Comparison of ENCODE assay signal across 23 mouse cellular contexts in the genomic region with DNA sequence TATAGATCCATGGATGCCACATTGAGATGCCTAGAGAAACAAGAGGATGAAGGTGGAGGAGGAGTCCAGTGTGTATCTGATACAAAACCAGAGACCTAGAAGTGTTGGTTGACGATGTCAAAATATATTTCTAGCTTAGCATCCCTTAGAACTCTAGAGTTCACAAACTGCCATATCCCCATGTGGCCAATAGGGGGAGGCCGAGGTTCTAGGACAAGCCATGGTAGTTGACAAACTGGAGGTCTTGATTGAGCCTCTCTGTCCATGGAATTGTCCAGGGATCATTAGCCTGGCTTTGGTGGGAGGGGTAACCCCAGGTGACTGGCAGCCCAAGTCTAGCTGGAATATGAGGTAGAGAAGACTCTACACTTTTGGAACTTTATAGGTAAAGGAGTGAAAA. TPM values are rescaled to one million over a fixed set of nuclear protein-coding genes. Genes with fewer than 3 reads are reported as not detected.
DNase-seq lines count a peak whose midpoint lies in the region; ATAC-seq and TF ChIP-seq lines count a peak whose summit lies in the region.
"Had no signal": no experiment of that assay in that cellular context is flagged by ENCODE, and none has a peak within 500 bp of the region (broad histone marks: within the 10 kb centered on the region; RNA-seq: fewer than 3 reads in every experiment).

No protein-coding gene starts in this region.

- no peak overlapping the region for H3K4me2 ChIP-seq in lung, postnatal 0 days (replicated peaks; ENCODE audit: low read depth, low read length)
- H3K4me2 ChIP-seq in hindbrain, embryonic 13.5 days, result no peak overlapping the region
- H3K4me2 ChIP-seq: heart, embryonic 13.5 days; hindbrain, embryonic 12.5 days; kidney, embryonic 15.5 days; midbrain, embryonic 11.5 days had no signal

- no peak overlapping the region for H3K27ac ChIP-seq in heart, adult 2 months
- H3K27ac ChIP-seq in heart, embryonic 10.5 days, result no peak overlapping the region
- no peak overlapping the region for H3K27ac ChIP-seq in lung, postnatal 0 days (ENCODE audit: low read length)
- H3K27ac ChIP-seq in cortical plate, adult 2 months (ENCODE audit: insufficient read depth, low read length), result no peak overlapping the region
- H3K27ac ChIP-seq in hindbrain, embryonic 13.5 days, result no peak overlapping the region
- H3K27ac ChIP-seq: heart, embryonic 13.5 days; hindbrain, embryonic 12.5 days; kidney, embryonic 15.5 days had no signal

- H3K9ac ChIP-seq in heart, adult 2 months (ENCODE audit: low read depth, low read length), result no peak overlapping the region
- no peak overlapping the region for H3K9ac ChIP-seq in lung, postnatal 0 days (replicated peaks; ENCODE audit: low read depth)
- no peak overlapping the region for H3K9ac ChIP-seq in hindbrain, embryonic 13.5 days
- H3K9ac ChIP-seq: heart, embryonic 13.5 days; hindbrain, embryonic 12.5 days; kidney, embryonic 15.5 days had no signal

- H3K36me3 ChIP-seq in heart, adult 2 months (ENCODE audit: control insufficient read depth, insufficient read depth, low read length), result no peaks in the 10 kb centered on the region
- H3K36me3 ChIP-seq in heart, embryonic 10.5 days, result no peaks in the 10 kb centered on the region
- no peaks in the 10 kb centered on the region for H3K36me3 ChIP-seq in lung, postnatal 0 days (ENCODE audit: insufficient read depth, low read length)
- H3K36me3 ChIP-seq in E14TG2a.4 (ENCODE audit: insufficient read depth, low read length), result no peaks in the 10 kb centered on the region
- no peaks in the 10 kb centered on the region for H3K36me3 ChIP-seq in hindbrain, embryonic 13.5 days
- H3K36me3 ChIP-seq: heart, embryonic 13.5 days; hindbrain, embryonic 12.5 days; kidney, embryonic 15.5 days had no signal

- H3K4me1 ChIP-seq in heart, adult 2 months (ENCODE audit: control insufficient read depth, insufficient read depth, low read length), result no peaks in the 10 kb centered on the region
- no peaks in the 10 kb centered on the region for H3K4me1 ChIP-seq in heart, embryonic 10.5 days
- H3K4me1 ChIP-seq in lung, postnatal 0 days (ENCODE audit: insufficient read depth, low read depth, low read length), result no peaks in the 10 kb centered on the region
- no peaks in the 10 kb centered on the region for H3K4me1 ChIP-seq in E14TG2a.4 (replicated peaks; ENCODE audit: low read depth, low read length)
- no peaks in the 10 kb centered on the region for H3K4me1 ChIP-seq in cortical plate, adult 2 months (ENCODE audit: control insufficient read depth, insufficient read depth, low read length)
- no peaks in the 10 kb centered on the region for H3K4me1 ChIP-seq in hindbrain, embryonic 13.5 days (replicated peaks)
- H3K4me1 ChIP-seq: heart, embryonic 13.5 days; hindbrain, embryonic 12.5 days; kidney, embryonic 15.5 days had no signal

- no peak for TF ChIP-seq POLR2A in heart, adult 2 months (IDR thresholded peaks at IDR 0.05; ENCODE audit: insufficient read depth, low read depth, low read length)
- no peak for TF ChIP-seq POLR2A in cortical plate, adult 2 months (IDR thresholded peaks at IDR 0.05; ENCODE audit: extremely low read depth, insufficient read depth, low read length)

- no peaks in the 10 kb centered on the region for H3K9me3 ChIP-seq in heart, embryonic 10.5 days
- H3K9me3 ChIP-seq in lung, postnatal 0 days (ENCODE audit: low read length), result no peaks in the 10 kb centered on the region
- H3K9me3 ChIP-seq in E14TG2a.4 (ENCODE audit: low read length), result no peaks in the 10 kb centered on the region
- H3K9me3 ChIP-seq in hindbrain, embryonic 13.5 days, result no peaks in the 10 kb centered on the region
- H3K9me3 ChIP-seq: heart, embryonic 13.5 days; hindbrain, embryonic 12.5 days; kidney, embryonic 15.5 days had no signal

- TF ChIP-seq CTCF in heart, adult 2 months (IDR thresholded peaks at IDR 0.05), result peak; percentile 39
- TF ChIP-seq CTCF in lung, postnatal 0 days (IDR thresholded peaks at IDR 0.05), result peak; percentile 40
- TF ChIP-seq CTCF in E14TG2a.4 (conservative IDR thresholded peaks at IDR 0.05; ENCODE audit: low read length), result peak; percentile 73
- 0 out of 2 replicates have a peak, but pooled peaks have one; percentile 6 for TF ChIP-seq CTCF in cortical plate, adult 2 months (IDR thresholded peaks at IDR 0.05; ENCODE audit: extremely low read depth, insufficient read depth, low read length)

- DNase-seq in heart, adult 2 months, result no peak
- no peak for DNase-seq in heart, embryonic 10.5 days (ENCODE audit: low spot score)
- no peak for DNase-seq in lung, postnatal 0 days (ENCODE audit: low spot score)
- no peak for DNase-seq in lung, postnatal 25 days (ENCODE audit: low spot score)
- DNase-seq: cerebellum, adult 11 months; embryo, embryonic 11 days; gastrocnemius, postnatal 14 days; lung, postnatal 36 days; right cerebral cortex, postnatal 25 days had no signal

- H3K79me2 ChIP-seq in heart, adult 2 months (replicated peaks; ENCODE audit: control insufficient read depth, insufficient read depth, low read length), result no peaks in the 10 kb centered on the region

- ATAC-seq in lung, postnatal 0 days, result no peak
- ATAC-seq in frontal cortex, adult (ENCODE audit: low TSS enrichment), result no peak
- no peak for ATAC-seq in hindbrain, embryonic 13.5 days (ENCODE audit: low FRiP score)
- ATAC-seq: forebrain, embryonic 14.5 days had no signal

- 0 out of 2 replicates have a peak, but pooled peaks cover 2% of the 10 kb centered on the region for H3K27me3 ChIP-seq in heart, adult 2 months (ENCODE audit: control insufficient read depth, insufficient read depth, low read length)
- no peaks in the 10 kb centered on the region for H3K27me3 ChIP-seq in heart, embryonic 10.5 days (ENCODE audit: insufficient read depth, poor library complexity, severe bottlenecking)
- H3K27me3 ChIP-seq in lung, postnatal 0 days (replicated peaks; ENCODE audit: insufficient read depth, low read length), result no peaks in the 10 kb centered on the region
- no peaks in the 10 kb centered on the region for H3K27me3 ChIP-seq in E14TG2a.4 (ENCODE audit: insufficient read depth, low read length)
- no peaks in the 10 kb centered on the region for H3K27me3 ChIP-seq in hindbrain, embryonic 13.5 days
- H3K27me3 ChIP-seq: heart, embryonic 13.5 days; hindbrain, embryonic 12.5 days; kidney, embryonic 15.5 days had no signal

- WGBS in heart, adult 2 months, result 52% methylated on average over 2 of the region's 2 CpGs
- 62% methylated on average over 2 of the region's 2 CpGs for WGBS in heart, embryonic 10.5 days
- WGBS in lung, postnatal 0 days, result 65% methylated on average over 2 of the region's 2 CpGs
- 66% methylated on average over 2 of the region's 2 CpGs for WGBS in hindbrain, embryonic 13.5 days

- intact Hi-C loops in heart, adult 2 months (cut with DNase I), result no loop called here

- H3K4me3 ChIP-seq in heart, adult 2 months, result no peak overlapping the region
- no peak overlapping the region for H3K4me3 ChIP-seq in heart, embryonic 10.5 days
- no peak overlapping the region for H3K4me3 ChIP-seq in lung, postnatal 0 days (ENCODE audit: low read depth, low read length)
- no peak overlapping the region for H3K4me3 ChIP-seq in E14TG2a.4 (replicated peaks; ENCODE audit: low read length)
- no peak overlapping the region for H3K4me3 ChIP-seq in cortical plate, adult 2 months (ENCODE audit: insufficient read depth, low read length)
- H3K4me3 ChIP-seq in hindbrain, embryonic 13.5 days, result no peak overlapping the region
- H3K4me3 ChIP-seq: heart, embryonic 13.5 days; hindbrain, embryonic 12.5 days; kidney, embryonic 15.5 days; myocyte had no signal

- no peak for TF ChIP-seq EP300 in heart, adult 2 months (IDR thresholded peaks at IDR 0.05; ENCODE audit: insufficient read depth, low read depth, low read length)
- no peak for TF ChIP-seq EP300 in lung, postnatal 0 days (IDR thresholded peaks at IDR 0.05)

RNA-seq across cellular contexts. Expression of a gene that starts 4.0 kb away (rescaled TPM):
- total RNA-seq in heart, adult 2 months (2021), result not detected
- polyA plus RNA-seq in heart, adult 2 months (2012; rRNA removed), result not detected in 2 replicates
- 0.57 TPM in 1 of 2 replicates, not detected in the other for polyA plus RNA-seq in heart, embryonic 10.5 days (2016; fragmentation: Nextera tagmentation; extraction: Ambion mirVana)
- polyA plus RNA-seq in lung, postnatal 0 days (2015; fragmentation: Nextera tagmentation; extraction: Ambion mirVana), result not detected in 2 replicates
- polyA plus RNA-seq in cortical plate, adult 2 months (2012; rRNA removed), result not detected in 2 replicates
- polyA plus RNA-seq in hindbrain, embryonic 13.5 days (2015; fragmentation: Nextera tagmentation; extraction: Ambion mirVana), result not detected in 2 replicates
- total RNA-seq: adrenal gland, postnatal 4 days; gastrocnemius, postnatal 14 days; layer of hippocampus, adult 8-10 months; left cerebral cortex, postnatal 14 days; liver, adult 2 months had no signal
- polyA plus RNA-seq: forebrain, embryonic 14.5 days; heart, embryonic 13.5 days; hindbrain, embryonic 12.5 days; kidney, embryonic 15.5 days; liver, adult 2 months; midbrain, embryonic 11.5 days; myocyte had no signal

RNA-seq across cellular contexts. Expression of a gene that starts 19.1 kb away (rescaled TPM):
- total RNA-seq in heart, adult 2 months (2021), result not detected
- not detected in 2 replicates for polyA plus RNA-seq in heart, adult 2 months (2012; rRNA removed)
- polyA plus RNA-seq in heart, embryonic 10.5 days (2016; fragmentation: Nextera tagmentation; extraction: Ambion mirVana), result not detected in 2 replicates
- not detected in 2 replicates for polyA plus RNA-seq in lung, postnatal 0 days (2015; fragmentation: Nextera tagmentation; extraction: Ambion mirVana)
- polyA plus RNA-seq in cortical plate, adult 2 months (2012; rRNA removed), result not detected in 2 replicates
- not detected in 2 replicates for polyA plus RNA-seq in hindbrain, embryonic 13.5 days (2015; fragmentation: Nextera tagmentation; extraction: Ambion mirVana)
- total RNA-seq: adrenal gland, postnatal 4 days; gastrocnemius, postnatal 14 days; layer of hippocampus, adult 8-10 months; left cerebral cortex, postnatal 14 days; liver, adult 2 months had no signal
- polyA plus RNA-seq: forebrain, embryonic 14.5 days; heart, embryonic 13.5 days; hindbrain, embryonic 12.5 days; kidney, embryonic 15.5 days; liver, adult 2 months; midbrain, embryonic 11.5 days had no signal

RNA-seq across cellular contexts. Expression of a gene that starts 22.9 kb away (rescaled TPM):
- total RNA-seq in heart, adult 2 months (2021), result not detected
- not detected in 2 replicates for polyA plus RNA-seq in heart, adult 2 months (2012; rRNA removed)
- polyA plus RNA-seq in heart, embryonic 10.5 days (2016; fragmentation: Nextera tagmentation; extraction: Ambion mirVana), result 0.48 TPM in 1 of 2 replicates, not detected in the other
- polyA plus RNA-seq in lung, postnatal 0 days (2015; fragmentation: Nextera tagmentation; extraction: Ambion mirVana), result not detected in 2 replicates
- not detected in 2 replicates for polyA plus RNA-seq in cortical plate, adult 2 months (2012; rRNA removed)
- polyA plus RNA-seq in hindbrain, embryonic 13.5 days (2015; fragmentation: Nextera tagmentation; extraction: Ambion mirVana), result not detected in 2 replicates
- total RNA-seq: adrenal gland, postnatal 4 days; gastrocnemius, postnatal 14 days; layer of hippocampus, adult 8-10 months; left cerebral cortex, postnatal 14 days; liver, adult 2 months had no signal
- polyA plus RNA-seq: forebrain, embryonic 14.5 days; heart, embryonic 13.5 days; hindbrain, embryonic 12.5 days; kidney, embryonic 15.5 days; liver, adult 2 months; midbrain, embryonic 11.5 days had no signal

RNA-seq across cellular contexts. Expression of a gene that starts 34.9 kb away (rescaled TPM):
- not detected for total RNA-seq in heart, adult 2 months (2021)
- polyA plus RNA-seq in heart, adult 2 months (2012; rRNA removed), result not detected in 2 replicates
- polyA plus RNA-seq in heart, embryonic 10.5 days (2016; fragmentation: Nextera tagmentation; extraction: Ambion mirVana), result not detected in 2 replicates
- not detected in 2 replicates for polyA plus RNA-seq in lung, postnatal 0 days (2015; fragmentation: Nextera tagmentation; extraction: Ambion mirVana)
- polyA plus RNA-seq in cortical plate, adult 2 months (2012; rRNA removed), result not detected in 2 replicates
- polyA plus RNA-seq in hindbrain, embryonic 13.5 days (2015; fragmentation: Nextera tagmentation; extraction: Ambion mirVana), result not detected in 2 replicates
- total RNA-seq: adrenal gland, postnatal 4 days; gastrocnemius, postnatal 14 days; layer of hippocampus, adult 8-10 months; left cerebral cortex, postnatal 14 days; liver, adult 2 months had no signal
- polyA plus RNA-seq: forebrain, embryonic 14.5 days; heart, embryonic 13.5 days; hindbrain, embryonic 12.5 days; kidney, embryonic 15.5 days; liver, adult 2 months; midbrain, embryonic 11.5 days had no signal

RNA-seq across cellular contexts. Expression of a gene that starts 53.0 kb away (rescaled TPM):
- total RNA-seq in heart, adult 2 months (2021), result not detected
- polyA plus RNA-seq in heart, adult 2 months (2012; rRNA removed), result not detected in 2 replicates
- 0.30 and 0.33 TPM in 2 replicates for polyA plus RNA-seq in heart, embryonic 10.5 days (2016; fragmentation: Nextera tagmentation; extraction: Ambion mirVana)
- 0.29 and 0.31 TPM in 2 replicates for polyA plus RNA-seq in lung, postnatal 0 days (2015; fragmentation: Nextera tagmentation; extraction: Ambion mirVana)
- polyA plus RNA-seq in cortical plate, adult 2 months (2012; rRNA removed), result not detected in 2 replicates
- not detected in 2 replicates for polyA plus RNA-seq in hindbrain, embryonic 13.5 days (2015; fragmentation: Nextera tagmentation; extraction: Ambion mirVana)
- total RNA-seq: gastrocnemius, postnatal 14 days; layer of hippocampus, adult 8-10 months; left cerebral cortex, postnatal 14 days; liver, adult 2 months had no signal
- polyA plus RNA-seq: forebrain, embryonic 14.5 days; hindbrain, embryonic 12.5 days; liver, adult 2 months; midbrain, embryonic 11.5 days had no signal

Comparison
In these comparisons a context has a peak if more than half of its experiments do, and no peak if none do; other contexts are left out.
1. CTCF ChIP-seq: peak in every context shown above with its lines; median percentile 73 in E14TG2a.4; 40 in lung, postnatal 0 days; 39 in heart, adult 2 months; 6 in cortical plate, adult 2 months.